Mouse (Mus musculus) inflammation-experienced regulatory T-cells, adult 6 months (primary cell): ENCODE results near the gene Nmral1. TPM values are rescaled to one million over a fixed set of nuclear protein-coding genes. Genes with fewer than 3 reads are reported as not detected.
A peak's percentile ranks its signal among the peaks of the same experiment; 100 is the strongest.
"Not testable (repeated sequence)": the region's sequence is repeated elsewhere in the genome, so short reads cannot be mapped to it uniquely, and the experiment has no call there.

Experiments
- ATAC-seq: one replicate; pipeline ENCODE4 v1.8.0; 2017
- polyA plus RNA-seq, 3 experiments: library from polyadenylated mRNA; unstranded; fragments of 100-300 nt; shearing (Covaris generic); gene quantifications; one replicate each; pipeline ENCODE4 v1.2.1; 2017

The Nmral1 gene
- polyA plus RNA-seq, 3 experiments from 2014 or later = 10.0 to 36.5 (median 16.6) TPM

GRCm38 (mm10) chr16:4713861-4714710 is 5.1 kb downstream of the Nmral1 start:
- no peak for ATAC-seq

GRCm38 (mm10) chr16:4711173-4711572 is 8.0 kb downstream of the Nmral1 start:
- ATAC-seq = no peak

GRCm38 (mm10) chr16:4705541-4705940 is 13.6 kb downstream of the Nmral1 start:
- ATAC-seq = no peak

- ATAC-seq = no peak
These were observed 16.5 kb downstream of the Nmral1 start for GRCm38 (mm10) chr16:4702646-4703045.

- ATAC-seq = no peak
These were observed 17.9 kb downstream of the Nmral1 start for GRCm38 (mm10) chr16:4701211-4701610.

- ATAC-seq = not testable (repeated sequence)
These were observed 29.8 kb downstream of the Nmral1 start for GRCm38 (mm10) chr16:4689371-4689770.

GRCm38 (mm10) chr16:4684457-4684791 is 34.7 kb downstream of the Nmral1 start:
- no peak for ATAC-seq

GRCm38 (mm10) chr16:4683581-4684456 is 35.3 kb downstream of the Nmral1 start:
- ATAC-seq = peak; percentile 78

GRCm38 (mm10) chr16:4683193-4683580 is 36.0 kb downstream of the Nmral1 start:
- no peak for ATAC-seq

GRCm38 (mm10) chr16:4682628-4683179 is 36.5 kb downstream of the Nmral1 start:
- no peak for ATAC-seq

- not testable (repeated sequence) for ATAC-seq
These were observed 38.2 kb downstream of the Nmral1 start for GRCm38 (mm10) chr16:4680922-4681455.

- peak; percentile 80 for ATAC-seq
These were observed 39.8 kb downstream of the Nmral1 start, which contains the start of gene Coro7 for GRCm38 (mm10) chr16:4679121-4680018. Gene Coro7 (minus strand): TSS chr16:4679777.

- ATAC-seq = no peak
These were observed 41.1 kb downstream of the Nmral1 start for GRCm38 (mm10) chr16:4678080-4678479.

GRCm38 (mm10) chr16:4676836-4677235 is 42.3 kb downstream of the Nmral1 start:
- no peak for ATAC-seq

GRCm38 (mm10) chr16:4674091-4674490 is 45.1 kb downstream of the Nmral1 start:
- ATAC-seq = peak; percentile 96

- ATAC-seq = no peak
These were observed 48.8 kb downstream of the Nmral1 start for GRCm38 (mm10) chr16:4670317-4670716.

GRCm38 (mm10) chr16:4667190-4667808 is 51.9 kb downstream of the Nmral1 start:
- peak; percentile 91 for ATAC-seq

GRCm38 (mm10) chr16:4665726-4666125 is 53.4 kb downstream of the Nmral1 start:
- ATAC-seq = no peak

GRCm38 (mm10) chr16:4663806-4664205 is 55.4 kb downstream of the Nmral1 start:
- ATAC-seq = no peak

- no peak for ATAC-seq
These were observed 57.6 kb downstream of the Nmral1 start for GRCm38 (mm10) chr16:4661605-4662004.
